Mouse (Mus musculus) CH12.LX (cell line): ENCODE results near the gene 9530053A07Rik. TPM values are rescaled to one million over a fixed set of nuclear protein-coding genes. Genes with fewer than 3 reads are reported as not detected.

Experiments used
- DNase-seq: peaks from one replicate; pipeline ENCODE4 v3.0.0-alpha.2; 2013; ENCODE audit errors: extremely low read depth
- H3K27ac ChIP-seq: 2 replicates; pipeline ENCODE4 v1.5.1; 2012; ENCODE audit warnings: low read depth, mild to moderate bottlenecking, control low read depth, moderate library complexity; ENCODE audit not compliant: insufficient read depth
- H3K27me3 ChIP-seq: replicated peaks from 2 replicates; pipeline ENCODE3; 2012; ENCODE audit warnings: inconsistent platforms
- H3K36me3 ChIP-seq, 2 experiments: replicated peaks in 1 of 2; 2 replicates each; pipeline versions ENCODE3 to v1.6.1; 2012; ENCODE audit warnings: inconsistent platforms in 1 of 2, low read length in 1 of 2, mild to moderate bottlenecking in 1 of 2, mixed read lengths in 1 of 2, moderate library complexity in 1 of 2; ENCODE audit not compliant: control insufficient read depth in 1 of 2, insufficient read depth in 1 of 2
- H3K4me1 ChIP-seq, 2 experiments: 2 replicates each; pipeline ENCODE4 v1.6.1; 2012; ENCODE audit warnings: inconsistent platforms in 1 of 2, moderate library complexity in 1 of 2; ENCODE audit not compliant: insufficient read depth in 2 of 2, control insufficient read depth in 1 of 2
- H3K4me2 ChIP-seq: 2 replicates; pipeline ENCODE4 v1.6.1; 2012; ENCODE audit warnings: low read depth, mild to moderate bottlenecking, control low read depth; ENCODE audit not compliant: poor library complexity, insufficient read depth, severe bottlenecking
- H3K4me3 ChIP-seq, 3 experiments: fragments of 150-350 bp in 1 of 3; sonication (generic) in 1 of 3; replicated peaks in 1 of 3; 2 replicates each; pipeline versions ENCODE3 to v1.5.1; 2011 to 2012; ENCODE audit warnings: low read depth in 2 of 3, low read length in 2 of 3, mild to moderate bottlenecking in 2 of 3, moderate library complexity in 2 of 3, control low read depth in 1 of 3, improper control_type of control experiment in 1 of 3, inconsistent platforms in 1 of 3, mixed read lengths in 1 of 3; ENCODE audit not compliant: poor library complexity in 1 of 3
- H3K79me2 ChIP-seq: replicated peaks from 2 replicates; pipeline ENCODE4 v1.6.1; 2012; ENCODE audit warnings: mild to moderate bottlenecking, moderate library complexity; ENCODE audit not compliant: control insufficient read depth, poor library complexity, insufficient read depth, severe bottlenecking; ENCODE audit errors: extremely low read depth
- H3K9ac ChIP-seq: 2 replicates; pipeline ENCODE4 v1.6.1; 2012; ENCODE audit warnings: low read depth, mild to moderate bottlenecking, control low read depth, moderate library complexity; ENCODE audit not compliant: insufficient read depth
- H3K9me3 ChIP-seq: replicated peaks from 2 replicates; pipeline ENCODE3; 2012; ENCODE audit warnings: low read length, inconsistent platforms, mixed read lengths
- CTCF ChIP-seq, 2 experiments: IDR thresholded peaks in 1 of 2; conservative IDR thresholded peaks in 1 of 2; 2 replicates each; pipeline ENCODE4 v1.5.1; 2011 to 2012; ENCODE audit warnings: low read depth in 2 of 2, low read length in 2 of 2, improper control_type of control experiment in 1 of 2, inconsistent platforms in 1 of 2, mild to moderate bottlenecking in 1 of 2, moderate library complexity in 1 of 2
- ETS1 ChIP-seq: conservative IDR thresholded peaks from 2 replicates; pipeline ENCODE4 v1.6.1; 2012; ENCODE audit warnings: low read depth, mild to moderate bottlenecking, inconsistent platforms, low read length, improper control_type of control experiment, moderate library complexity
- HCFC1 ChIP-seq: IDR thresholded peaks from 2 replicates; pipeline ENCODE4 v1.6.1; 2012; ENCODE audit warnings: low read depth, mild to moderate bottlenecking, inconsistent platforms, low read length, improper control_type of control experiment
- IRF4 ChIP-seq: IDR thresholded peaks from 2 replicates; pipeline ENCODE4 v1.6.1; 2014; ENCODE audit warnings: low read depth, mild to moderate bottlenecking, inconsistent platforms, low read length, improper control_type of control experiment
- KAT2A ChIP-seq: IDR thresholded peaks from 2 replicates; pipeline ENCODE4 v1.6.1; 2012; ENCODE audit warnings: low read length, improper control_type of control experiment, inconsistent platforms; ENCODE audit not compliant: insufficient replicate concordance
- MAX ChIP-seq: IDR thresholded peaks from 2 replicates; pipeline ENCODE4 v1.6.1; 2011; ENCODE audit warnings: low read length, improper control_type of control experiment
- MXI1 ChIP-seq: IDR thresholded peaks from 2 replicates; pipeline ENCODE4 v1.6.1; 2011; ENCODE audit warnings: mild to moderate bottlenecking, low read depth, low read length, improper control_type of control experiment
- MYC ChIP-seq: IDR thresholded peaks from 2 replicates; pipeline ENCODE4 v1.6.1; 2011; ENCODE audit warnings: low read depth, mild to moderate bottlenecking, improper control_type of control experiment, low read length
- NELFE ChIP-seq: IDR thresholded peaks from 2 replicates; pipeline ENCODE4 v1.6.1; 2011; ENCODE audit warnings: low read depth, low read length, improper control_type of control experiment
- PAX5 ChIP-seq: IDR thresholded peaks from 2 replicates; pipeline ENCODE4 v1.6.1; 2012; ENCODE audit warnings: low read length, inconsistent platforms, mixed read lengths
- POLR2A ChIP-seq: IDR thresholded peaks from 2 replicates; pipeline ENCODE4 v1.6.1; 2011; ENCODE audit warnings: low read depth, mild to moderate bottlenecking, improper control_type of control experiment, low read length
- POLR2AphosphoS2 ChIP-seq: IDR thresholded peaks from 2 replicates; pipeline ENCODE4 v1.6.1; 2011; ENCODE audit warnings: low read depth, low read length, improper control_type of control experiment
- RAD21 ChIP-seq: IDR thresholded peaks from 2 replicates; pipeline ENCODE4 v1.6.1; 2011; ENCODE audit warnings: low read depth, mild to moderate bottlenecking, low read length, improper control_type of control experiment, moderate library complexity
- RCOR1 ChIP-seq: conservative IDR thresholded peaks from 2 replicates; pipeline ENCODE4 v1.6.1; 2012; ENCODE audit warnings: low read depth, mild to moderate bottlenecking, inconsistent platforms, low read length, improper control_type of control experiment
- SMC3 ChIP-seq: IDR thresholded peaks from 2 replicates; pipeline ENCODE4 v1.6.1; 2011; ENCODE audit warnings: low read depth, low read length, improper control_type of control experiment
- TBP ChIP-seq: conservative IDR thresholded peaks from 2 replicates; pipeline ENCODE4 v1.6.1; 2011; ENCODE audit warnings: low read depth, low read length, improper control_type of control experiment
- TCF12 ChIP-seq: IDR thresholded peaks from 2 replicates; pipeline ENCODE4 v1.6.1; 2014; ENCODE audit warnings: low read depth, mild to moderate bottlenecking, inconsistent platforms, low read length, improper control_type of control experiment
- ZKSCAN1 ChIP-seq: IDR thresholded peaks from 2 replicates; pipeline ENCODE4 v1.6.1; 2012; ENCODE audit warnings: low read depth, inconsistent platforms, low read length, improper control_type of control experiment, borderline replicate concordance
- ZNF384 ChIP-seq: IDR thresholded peaks from 2 replicates; pipeline ENCODE4 v1.6.1; 2012; ENCODE audit warnings: low read depth, low read length, improper control_type of control experiment, inconsistent platforms
- dilution Hi-C: fragments of 300-500 bp; cut with MboI; formaldehyde crosslinking; loops from 2 replicates; pipeline ENCODE4 v1.14.3; 2020; ENCODE audit warnings: low sequenced_read_pairs; ENCODE audit not compliant: extremely low pct_unique_long_range_greater_than_20kb, extremely low pct_ligation_motif_present
- in situ Hi-C: fragments of 300-500 bp; cut with MboI; formaldehyde crosslinking; loops from 3 replicates; pipeline ENCODE4 v1.14.3; 2019; ENCODE audit warnings: low sequenced_read_pairs, low pct_ligation_motif_present, low pct_unique_long_range_greater_than_20kb, mixed read lengths
- polyA plus RNA-seq: library from polyadenylated mRNA; unstranded; fragments of >175 nt; gene quantifications from 2 replicates; pipeline ENCODE4 v1.2.1, GENCODE M21; 2012; ENCODE audit warnings: low read depth; ENCODE audit not compliant: insufficient read length
- total RNA-seq, 2 experiments: library from RNA; depleted of rRNA; stranded (reverse); fragments of 300-350 nt in 1 of 2; fragments of >200 nt in 1 of 2; gene quantifications; 2 replicates each; pipeline ENCODE4 v1.2.3; 2012 to 2014

Gene 9530053A07Rik
- total and polyA plus RNA-seq, 3 experiments, result 0.03 to 0.64 (median 0.05) TPM

DNA sequence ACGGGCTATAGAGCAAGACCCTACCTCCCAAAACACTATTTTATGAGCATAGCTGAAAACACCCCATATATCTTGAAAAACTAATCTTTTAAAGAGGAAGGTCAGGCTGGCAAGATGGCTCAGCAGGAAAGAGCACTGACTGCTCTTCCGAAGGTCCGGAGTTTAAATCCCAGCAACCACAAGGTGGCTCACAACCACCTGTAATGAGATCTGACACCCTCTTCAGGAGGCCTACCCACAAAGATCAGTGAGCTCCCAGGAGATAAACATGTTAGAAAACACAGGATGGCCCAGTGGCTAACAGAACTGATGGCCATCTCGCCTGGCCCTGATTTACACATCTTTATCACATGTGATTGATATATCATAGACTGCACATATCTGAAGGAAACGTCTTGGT, 81.5 kb downstream of the 9530053A07Rik start:
- H3K4me1 ChIP-seq, result no peaks in the 10 kb centered on the region
- no peak overlapping the region for H3K9ac ChIP-seq
- dilution Hi-C loops (no loop called here), in situ Hi-C loops (loop anchor here (10.0 kb wide), 1 partner anchor 66 kb away; no protein-coding TSS in a partner anchor)
- no peak overlapping the region for H3K27ac ChIP-seq
- H3K79me2 ChIP-seq, result no peaks in the 10 kb centered on the region
- H3K4me3 ChIP-seq, result no peak overlapping the region
- no peaks in the 10 kb centered on the region for H3K9me3 ChIP-seq
- TF ChIP-seq TCF12 (no peak), KAT2A (no peak), ZNF384 (no peak), ETS1 (no peak), RCOR1 (no peak), POLR2A (no peak), MYC (no peak), POLR2AphosphoS2 (no peak), TBP (no peak), MAX (no peak), PAX5 (no peak), NELFE (no peak), ZKSCAN1 (no peak), HCFC1 (no peak), MXI1 (no peak)
- TF ChIP-seq, all 38 proteins: peak for 0
- no peak for DNase-seq
- no peaks in the 10 kb centered on the region for H3K27me3 ChIP-seq
- H3K36me3 ChIP-seq, result no peaks in the 10 kb centered on the region
- no peak overlapping the region for H3K4me2 ChIP-seq

DNA sequence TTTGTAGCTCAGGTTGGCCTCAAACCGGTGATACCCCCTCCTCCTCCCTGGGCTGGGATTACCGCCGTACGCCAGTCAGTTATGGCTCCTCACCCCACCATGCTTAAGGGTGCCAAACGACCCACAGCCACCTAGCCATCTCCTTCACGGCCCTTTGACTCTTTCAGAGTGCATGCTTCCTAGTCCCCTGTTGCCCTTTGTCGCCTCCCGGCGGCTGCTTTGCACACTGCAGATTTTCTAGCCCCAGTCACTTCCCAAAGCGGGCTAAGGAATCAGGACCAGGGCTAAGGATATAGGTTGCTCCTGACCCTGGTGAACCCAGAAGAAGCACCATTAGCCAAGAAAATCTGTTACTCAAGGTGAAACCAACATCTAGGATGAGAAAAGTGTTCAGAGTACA, 84.9 kb downstream of the 9530053A07Rik start:
- Histone ChIP-seq H3K27me3 (no peaks in the 10 kb centered on the region), H3K79me2 (no peaks in the 10 kb centered on the region), H3K9ac (no peak overlapping the region), H3K4me3 (no peak overlapping the region), H3K27ac (no peak overlapping the region), H3K36me3 (no peaks in the 10 kb centered on the region), H3K4me1 (peaks cover 0 to 6% of the 10 kb centered on the region in 2 experiments; a peak in 2 of 4 replicates), H3K4me2 (no peak overlapping the region), H3K9me3 (no peaks in the 10 kb centered on the region)
- TF ChIP-seq MAX (0 out of 2 replicates have a peak, but pooled peaks have one; percentile 51), CTCF (conservative IDR thresholded peaks at IDR 0.05 in 1 of 2, IDR thresholded peaks at IDR 0.05 in 1 of 2; ENCODE audit: low read depth in 2 of 2, low read length in 2 of 2) (peak; percentile 76 to 91), SMC3 (peak; percentile 84), PAX5 (no peak), IRF4 (peak; percentile 20; the same call in 1 of the 2 replicates), RCOR1 (no peak), RAD21 (peak; percentile 84), MYC (peak; percentile 50; the same call in 1 of the 2 replicates), MXI1 (peak; percentile 49; the same call in 1 of the 2 replicates)
- dilution Hi-C loops, result no loop called here
- in situ Hi-C loops, result loop anchor here (10.0 kb wide), 1 partner anchor 69 kb away; no protein-coding TSS in a partner anchor
- DNase-seq, result peak; percentile 59

Other genes starting within 250 kb of the 9530053A07Rik start
- gene Zfp974, start 200.0 kb upstream of the 9530053A07Rik start, total RNA-seq (2012; rRNA removed), result 3.9 and 5.0 TPM in 2 replicates
- 2.3 TPM in 2 replicates for gene Zfp974, start 200.0 kb upstream of the 9530053A07Rik start, total RNA-seq (2014; rRNA removed)
- 2.3 and 4.1 TPM in 2 replicates for gene Zfp974, start 200.0 kb upstream of the 9530053A07Rik start, polyA plus RNA-seq
- gene Zfp780b, start 150.3 kb upstream of the 9530053A07Rik start, total RNA-seq (2012; rRNA removed), result 9.3 and 10.0 TPM in 2 replicates
- gene Zfp780b, start 150.3 kb upstream of the 9530053A07Rik start, total RNA-seq (2014; rRNA removed), result 7.1 and 7.8 TPM in 2 replicates
- 4.6 and 4.9 TPM in 2 replicates for gene Zfp780b, start 150.3 kb upstream of the 9530053A07Rik start, polyA plus RNA-seq
- 8.9 and 12.0 TPM in 2 replicates for gene Zfp850, start 115.4 kb upstream of the 9530053A07Rik start, total RNA-seq (2012; rRNA removed)
- 16.7 and 24.0 TPM in 2 replicates for gene Zfp850, start 115.4 kb upstream of the 9530053A07Rik start, total RNA-seq (2014; rRNA removed)
- 10.8 and 13.7 TPM in 2 replicates for gene Zfp850, start 115.4 kb upstream of the 9530053A07Rik start, polyA plus RNA-seq
- 211 and 287 TPM in 2 replicates for gene Psmc4, start 79.4 kb upstream of the 9530053A07Rik start, total RNA-seq (2012; rRNA removed)
- gene Psmc4, start 79.4 kb upstream of the 9530053A07Rik start, total RNA-seq (2014; rRNA removed), result 258 and 290 TPM in 2 replicates
- 250 and 272 TPM in 2 replicates for gene Psmc4, start 79.4 kb upstream of the 9530053A07Rik start, polyA plus RNA-seq
- gene Fcgbp, start 58.2 kb upstream of the 9530053A07Rik start, total RNA-seq (2012; rRNA removed), result not detected in 2 replicates
- not detected in 2 replicates for gene Fcgbp, start 58.2 kb upstream of the 9530053A07Rik start, total RNA-seq (2014; rRNA removed)
- not detected in 2 replicates for gene Fcgbp, start 58.2 kb upstream of the 9530053A07Rik start, polyA plus RNA-seq
- gene Fbl, start 40.2 kb downstream of the 9530053A07Rik start, total RNA-seq (2012; rRNA removed), result 180 and 214 TPM in 2 replicates
- gene Fbl, start 40.2 kb downstream of the 9530053A07Rik start, total RNA-seq (2014; rRNA removed), result 140 and 151 TPM in 2 replicates
- 426 and 516 TPM in 2 replicates for gene Fbl, start 40.2 kb downstream of the 9530053A07Rik start, polyA plus RNA-seq
- gene Dyrk1b, start 50.0 kb downstream of the 9530053A07Rik start, total RNA-seq (2012; rRNA removed), result 0.47 and 0.67 TPM in 2 replicates
- gene Dyrk1b, start 50.0 kb downstream of the 9530053A07Rik start, total RNA-seq (2014; rRNA removed), result 0.26 TPM in 1 of 2 replicates, not detected in the other
- gene Dyrk1b, start 50.0 kb downstream of the 9530053A07Rik start, polyA plus RNA-seq, result 0.51 and 0.60 TPM in 2 replicates
- gene Eid2, start 138.4 kb downstream of the 9530053A07Rik start, total RNA-seq (2012; rRNA removed), result not detected in 2 replicates
- gene Eid2, start 138.4 kb downstream of the 9530053A07Rik start, total RNA-seq (2014; rRNA removed), result not detected in 2 replicates
- gene Eid2, start 138.4 kb downstream of the 9530053A07Rik start, polyA plus RNA-seq, result not detected in 2 replicates
- gene Eid2b, start 148.3 kb downstream of the 9530053A07Rik start, total RNA-seq (2012; rRNA removed), result 3.2 and 3.3 TPM in 2 replicates
- gene Eid2b, start 148.3 kb downstream of the 9530053A07Rik start, total RNA-seq (2014; rRNA removed), result 3.2 and 3.8 TPM in 2 replicates
- gene Eid2b, start 148.3 kb downstream of the 9530053A07Rik start, polyA plus RNA-seq, result 1.6 and 1.8 TPM in 2 replicates
- gene Selenov, start 161.7 kb downstream of the 9530053A07Rik start, total RNA-seq (2012; rRNA removed), result not detected in 2 replicates
- not detected in 2 replicates for gene Selenov, start 161.7 kb downstream of the 9530053A07Rik start, total RNA-seq (2014; rRNA removed)
- not detected in 2 replicates for gene Selenov, start 161.7 kb downstream of the 9530053A07Rik start, polyA plus RNA-seq
- 0.21 TPM in 1 of 2 replicates, not detected in the other for gene Dll3, start 172.8 kb downstream of the 9530053A07Rik start, total RNA-seq (2012; rRNA removed)
- gene Dll3, start 172.8 kb downstream of the 9530053A07Rik start, total RNA-seq (2014; rRNA removed), result 0.11 TPM in 1 of 2 replicates, not detected in the other
- gene Dll3, start 172.8 kb downstream of the 9530053A07Rik start, polyA plus RNA-seq, result 0.29 and 0.44 TPM in 2 replicates
- 126 and 134 TPM in 2 replicates for gene Timm50, start 182.6 kb downstream of the 9530053A07Rik start, total RNA-seq (2012; rRNA removed)
- gene Timm50, start 182.6 kb downstream of the 9530053A07Rik start, total RNA-seq (2014; rRNA removed), result 79.4 and 86.3 TPM in 2 replicates
- 108 and 145 TPM in 2 replicates for gene Timm50, start 182.6 kb downstream of the 9530053A07Rik start, polyA plus RNA-seq
- gene Supt5, start 209.3 kb downstream of the 9530053A07Rik start, total RNA-seq (2012; rRNA removed), result 67.3 and 76.2 TPM in 2 replicates
- 33.8 and 35.5 TPM in 2 replicates for gene Supt5, start 209.3 kb downstream of the 9530053A07Rik start, total RNA-seq (2014; rRNA removed)
- gene Supt5, start 209.3 kb downstream of the 9530053A07Rik start, polyA plus RNA-seq, result 111 and 118 TPM in 2 replicates
- gene Rps16, start 221.2 kb downstream of the 9530053A07Rik start, total RNA-seq (2012; rRNA removed), result 1,915 and 2,040 TPM in 2 replicates
- gene Rps16, start 221.2 kb downstream of the 9530053A07Rik start, total RNA-seq (2014; rRNA removed), result 42.7 and 66.7 TPM in 2 replicates
- gene Rps16, start 221.2 kb downstream of the 9530053A07Rik start, polyA plus RNA-seq, result 1,205 and 1,254 TPM in 2 replicates
- 3.3 and 4.7 TPM in 2 replicates for gene Plekhg2, start 243.1 kb downstream of the 9530053A07Rik start, total RNA-seq (2012; rRNA removed)
- gene Plekhg2, start 243.1 kb downstream of the 9530053A07Rik start, total RNA-seq (2014; rRNA removed), result 0.39 and 0.43 TPM in 2 replicates
- gene Plekhg2, start 243.1 kb downstream of the 9530053A07Rik start, polyA plus RNA-seq, result 5.2 and 5.5 TPM in 2 replicates